Mouse (Mus musculus): ENCODE data around the gene Rho. TPM values are rescaled to one million over a fixed set of nuclear protein-coding genes. Genes with fewer than 3 reads are reported as not detected.

Rho gene
- polyA plus RNA-seq, 1 experiment from 2014 or later, result 0.51 TPM

Other genes with a start within 250 kb of the Rho start
- 7.5 and 7.8 TPM in 2 replicates for gene Tmem40, start 169.3 kb upstream of the Rho start, polyA plus RNA-seq (2014; fragmentation: Nextera tagmentation; extraction: Ambion mirVana)
- 36.9 and 42.6 TPM in 2 replicates for gene Cand2, start 157.2 kb upstream of the Rho start, polyA plus RNA-seq (2014; fragmentation: Nextera tagmentation; extraction: Ambion mirVana)
- gene Rpl32, start 123.0 kb upstream of the Rho start, polyA plus RNA-seq (2014; fragmentation: Nextera tagmentation; extraction: Ambion mirVana), result 2,245 and 2,432 TPM in 2 replicates
- 0.79 and 0.89 TPM in 2 replicates for gene Efcab12, start 93.3 kb upstream of the Rho start, polyA plus RNA-seq (2014; fragmentation: Nextera tagmentation; extraction: Ambion mirVana)
- gene Mbd4, start 78.4 kb upstream of the Rho start, polyA plus RNA-seq (2014; fragmentation: Nextera tagmentation; extraction: Ambion mirVana), result 13.3 and 13.4 TPM in 2 replicates
- 20.4 and 21.8 TPM in 2 replicates for gene Ift122, start 78.3 kb upstream of the Rho start, polyA plus RNA-seq (2014; fragmentation: Nextera tagmentation; extraction: Ambion mirVana)
- gene H1foo, start 13.2 kb downstream of the Rho start, polyA plus RNA-seq (2014; fragmentation: Nextera tagmentation; extraction: Ambion mirVana), result not detected in 2 replicates
- gene Plxnd1, start 63.3 kb downstream of the Rho start, polyA plus RNA-seq (2014; fragmentation: Nextera tagmentation; extraction: Ambion mirVana), result 45.5 and 46.9 TPM in 2 replicates